Mouse (Mus musculus) kidney, embryonic 16.5 days (tissue): Measurements from ENCODE around the gene Tex22. TPM values are rescaled to one million over a fixed set of nuclear protein-coding genes. Genes with fewer than 3 reads are reported as not detected.

ENCODE experiments used
- ATAC-seq: fragments of 200-750 bp; cut with Nextera tagmentation; 2 replicates; pipeline ENCODE4 v1.8.0; 2017; ENCODE audit warnings: moderate TSS enrichment; ENCODE audit not compliant: low FRiP score, low TSS enrichment
- H3K27ac ChIP-seq: fragments of 300-500 bp; sonication (generic); 2 replicates; pipeline ENCODE4 v1.5.1; 2014; ENCODE audit warnings: low read length
- H3K27me3 ChIP-seq: fragments of 300-500 bp; sonication (generic); 2 replicates; pipeline ENCODE4 v1.6.1; 2014; ENCODE audit warnings: low read length, control low read depth, mixed read lengths; ENCODE audit not compliant: insufficient read depth
- H3K36me3 ChIP-seq: fragments of 300-500 bp; sonication (generic); 2 replicates; pipeline ENCODE4 v1.6.1; 2014; ENCODE audit warnings: low read length, control low read depth, mixed read lengths; ENCODE audit not compliant: insufficient read depth
- H3K4me1 ChIP-seq: fragments of 300-500 bp; sonication (generic); 2 replicates; pipeline ENCODE4 v1.6.1; 2014; ENCODE audit warnings: low read length, control low read depth, mixed read lengths; ENCODE audit not compliant: insufficient read depth
- H3K4me2 ChIP-seq: fragments of 300-500 bp; sonication (generic); replicated peaks from 2 replicates; pipeline ENCODE4 v1.6.1; 2014; ENCODE audit warnings: low read depth, low read length
- H3K4me3 ChIP-seq: fragments of 300-500 bp; sonication (generic); 2 replicates; pipeline ENCODE4 v1.5.1; 2014; ENCODE audit warnings: mild to moderate bottlenecking, low read length
- H3K9ac ChIP-seq: fragments of 300-500 bp; sonication (generic); replicated peaks from 2 replicates; pipeline ENCODE4 v1.6.1; 2014; ENCODE audit warnings: low read length
- H3K9me3 ChIP-seq: fragments of 300-500 bp; sonication (generic); 2 replicates; pipeline ENCODE4 v1.6.1; 2016; ENCODE audit warnings: low read length, control low read depth
- WGBS: fragments of 180-500 bp; shearing (Covaris S2); extraction: QIAGEN DNeasy Blood & Tissue Kit; methylation state at CpG from one replicate; pipeline ENCODE4 v1.1.7; 2014; 5-methylcytosine and 5-hydroxymethylcytosine counted together
- polyA plus RNA-seq: library from polyadenylated mRNA; unstranded; fragments of >200 nt; fragmentation: Nextera tagmentation; extraction: Ambion mirVana; gene quantifications from 2 replicates; pipeline ENCODE4 v1.2.1, GENCODE M21; 2015

Gene Tex22
- polyA plus RNA-seq: not detected in 2 replicates

GRCm38 (mm10) chr12:113074329-113075062 lies at the start of gene Tex22:
TSS of gene Tex22 (plus strand) at chr12:113074502.
- no peaks in the 10 kb centered on the region for H3K9me3 ChIP-seq
- peak; percentile 94 for ATAC-seq
- peak within 1 kb of the TSS; percentile 91 for H3K27ac ChIP-seq
- 2% methylated on average over 32 of the region's 32 CpGs for WGBS
- H3K36me3 ChIP-seq: peaks cover 16% of the 10 kb centered on the region
- peak within 1 kb of the TSS; percentile 53 for H3K4me3 ChIP-seq
- peaks cover 20% of the 10 kb centered on the region for H3K4me1 ChIP-seq
- no peaks in the 10 kb centered on the region for H3K27me3 ChIP-seq
- peak within 1 kb of the TSS; percentile 79 for H3K9ac ChIP-seq
- H3K4me2 ChIP-seq: peak within 1 kb of the TSS; percentile 93

GRCm38 (mm10) chr12:113026557-113026956 lies 47.7 kb upstream of the Tex22 start:
- Histone ChIP-seq H3K9ac (no peak overlapping the region), H3K4me2 (no peak overlapping the region), H3K4me1 (peaks cover 4% of the 10 kb centered on the region; the same call in 1 of the 2 replicates), H3K27ac (no peak overlapping the region), H3K36me3 (no peaks in the 10 kb centered on the region), H3K9me3 (0 out of 2 replicates have a peak, but pooled peaks cover 3% of the 10 kb centered on the region), H3K4me3 (no peak overlapping the region), H3K27me3 (no peaks in the 10 kb centered on the region)
- WGBS: 91% methylated on average over 1 of the region's 1 CpGs
- no peak for ATAC-seq

DNA sequence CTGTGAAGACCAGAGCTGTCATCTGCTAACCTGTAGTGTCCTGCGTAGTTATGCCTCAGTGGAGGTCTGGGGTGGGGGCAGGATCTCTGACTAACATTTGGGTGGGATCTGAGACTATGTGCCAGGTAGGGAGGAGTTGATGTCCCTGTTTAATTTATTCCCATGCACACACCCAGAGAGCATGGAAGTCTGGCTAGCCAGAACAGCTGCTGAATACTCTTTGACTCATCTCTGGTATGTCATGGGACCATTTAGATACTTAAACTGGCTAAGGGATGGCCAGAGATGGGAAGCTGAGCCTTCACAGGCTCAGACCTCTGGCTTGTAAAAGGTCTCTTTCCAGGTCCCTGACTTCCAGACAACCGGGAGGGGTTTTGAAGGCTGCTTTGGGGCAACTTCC lies 46.8 kb upstream of the Tex22 start:
- 0 out of 2 replicates have a peak, but pooled peaks cover 3% of the 10 kb centered on the region for H3K9me3 ChIP-seq
- no peaks in the 10 kb centered on the region for H3K36me3 ChIP-seq
- no peaks in the 10 kb centered on the region for H3K27me3 ChIP-seq
- peaks cover 13% of the 10 kb centered on the region for H3K4me1 ChIP-seq
- H3K4me2 ChIP-seq: no peak overlapping the region
- no peak overlapping the region for H3K9ac ChIP-seq
- WGBS: 93% methylated on average over 2 of the region's 2 CpGs
- H3K27ac ChIP-seq: no peak overlapping the region
- no peak overlapping the region for H3K4me3 ChIP-seq
- ATAC-seq: no peak

DNA sequence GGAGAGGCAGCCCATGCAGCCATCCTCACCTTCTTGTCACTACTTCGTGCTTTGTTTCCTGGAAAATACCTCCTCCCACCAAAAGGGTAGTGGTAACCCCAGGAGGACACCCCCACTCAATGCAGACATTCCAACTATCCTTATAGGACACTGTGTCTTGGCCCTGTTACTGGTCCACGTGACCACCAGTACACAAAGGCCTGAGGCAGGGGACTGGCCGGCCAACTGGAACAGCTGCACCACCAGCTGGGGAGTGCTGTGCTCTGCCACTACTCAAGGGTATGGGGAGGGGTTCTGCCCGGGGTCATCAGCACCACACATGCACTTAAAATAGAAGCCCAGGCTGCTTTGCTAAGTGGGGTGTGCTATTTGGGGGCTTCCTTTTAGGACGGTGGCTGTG lies 46.2 kb upstream of the Tex22 start:
- 0 out of 2 replicates have a peak, but pooled peaks cover 3% of the 10 kb centered on the region for H3K9me3 ChIP-seq
- no peaks in the 10 kb centered on the region for H3K27me3 ChIP-seq
- no peak overlapping the region for H3K4me3 ChIP-seq
- 57% methylated on average over 5 of the region's 5 CpGs for WGBS
- no peak overlapping the region for H3K4me2 ChIP-seq
- no peak overlapping the region for H3K9ac ChIP-seq
- H3K27ac ChIP-seq: no peak overlapping the region
- ATAC-seq: no peak
- H3K36me3 ChIP-seq: no peaks in the 10 kb centered on the region
- peaks cover 19% of the 10 kb centered on the region for H3K4me1 ChIP-seq

GRCm38 (mm10) chr12:113028898-113029297 lies 45.4 kb upstream of the Tex22 start:
- no peaks in the 10 kb centered on the region for H3K27me3 ChIP-seq
- peaks cover 27% of the 10 kb centered on the region for H3K4me1 ChIP-seq
- H3K9ac ChIP-seq: no peak overlapping the region
- ATAC-seq: no peak
- H3K36me3 ChIP-seq: no peaks in the 10 kb centered on the region
- H3K27ac ChIP-seq: no peak overlapping the region
- WGBS: 70% methylated on average over 9 of the region's 9 CpGs
- 0 out of 2 replicates have a peak, but pooled peaks cover 3% of the 10 kb centered on the region for H3K9me3 ChIP-seq
- no peak overlapping the region for H3K4me2 ChIP-seq
- no peak overlapping the region for H3K4me3 ChIP-seq

DNA sequence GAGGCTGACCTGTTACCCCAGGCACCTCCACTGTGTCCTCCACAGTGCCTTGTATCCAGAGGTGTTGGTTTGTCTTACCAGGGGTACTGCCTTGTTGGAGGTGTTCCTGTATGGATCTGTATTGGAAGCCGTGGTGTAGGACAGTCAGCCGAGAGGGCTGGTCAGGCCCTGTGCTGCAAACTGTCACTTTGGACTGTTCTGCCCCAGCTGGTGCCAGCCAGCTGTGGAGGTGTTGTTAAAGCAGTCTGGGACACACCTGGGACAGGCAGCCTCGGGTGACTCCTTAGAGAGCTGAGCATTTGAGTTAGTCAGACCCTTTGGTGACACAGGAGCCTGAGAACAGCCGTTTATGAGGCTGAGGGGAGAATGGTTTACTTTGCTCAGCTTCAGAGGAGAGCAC lies 44.3 kb upstream of the Tex22 start:
- WGBS: 41% methylated on average over 4 of the region's 4 CpGs
- Histone ChIP-seq H3K27me3 (no peaks in the 10 kb centered on the region), H3K9ac (0 out of 2 replicates have a peak overlapping the region, but pooled peaks have one; percentile 27), H3K36me3 (no peaks in the 10 kb centered on the region), H3K4me3 (no peak overlapping the region), H3K9me3 (0 out of 2 replicates have a peak, but pooled peaks cover 3% of the 10 kb centered on the region), H3K4me1 (peaks cover 28% of the 10 kb centered on the region), H3K4me2 (no peak overlapping the region), H3K27ac (no peak overlapping the region)
- ATAC-seq: no peak

DNA sequence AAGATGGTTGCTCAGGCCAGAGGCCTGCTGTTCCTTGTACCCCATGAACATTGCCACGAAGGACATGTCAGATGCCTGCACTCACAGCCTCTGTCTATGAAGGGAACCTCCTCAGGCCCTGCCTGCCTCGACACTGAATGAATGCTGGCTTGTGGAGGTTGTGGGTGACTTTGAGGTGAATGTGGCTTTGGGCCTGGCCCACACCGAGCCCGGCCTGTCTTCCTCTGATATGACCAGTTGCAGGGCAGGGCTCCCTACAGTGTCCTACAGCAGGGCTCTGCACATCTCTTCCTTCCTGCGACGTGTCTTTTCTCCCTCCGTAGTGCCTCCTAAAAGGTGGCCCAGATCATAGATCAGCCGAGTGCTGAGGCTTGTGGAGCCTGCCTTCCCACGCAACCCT lies 43.3 kb upstream of the Tex22 start:
- 0 out of 2 replicates have a peak, but pooled peaks cover 3% of the 10 kb centered on the region for H3K9me3 ChIP-seq
- peaks cover 28% of the 10 kb centered on the region for H3K4me1 ChIP-seq
- ATAC-seq: no peak
- no peak overlapping the region for H3K4me3 ChIP-seq
- H3K27me3 ChIP-seq: no peaks in the 10 kb centered on the region
- H3K27ac ChIP-seq: no peak overlapping the region
- H3K9ac ChIP-seq: no peak overlapping the region
- 0 out of 2 replicates have a peak, but pooled peaks cover 2% of the 10 kb centered on the region for H3K36me3 ChIP-seq
- H3K4me2 ChIP-seq: no peak overlapping the region
- 79% methylated on average over 9 of the region's 9 CpGs for WGBS

DNA sequence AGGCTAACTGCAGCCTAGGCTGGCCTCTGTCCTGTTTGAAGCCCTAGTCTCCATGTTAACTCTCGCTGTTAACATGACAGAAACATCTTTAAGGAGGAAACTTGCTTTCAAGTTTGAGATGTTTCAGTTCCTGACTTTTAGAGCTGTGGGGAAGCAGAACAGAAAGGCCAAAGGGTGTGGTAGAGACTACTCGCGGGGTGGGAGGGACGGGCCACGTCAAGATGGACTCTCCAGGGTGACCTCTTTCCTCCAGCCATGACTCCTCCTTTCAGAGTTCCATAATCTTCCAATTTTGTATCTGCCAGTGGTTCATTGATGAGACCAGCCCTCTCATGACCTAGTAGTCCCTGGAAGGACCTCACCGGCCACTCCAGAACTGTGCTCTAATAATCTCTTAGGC lies 42.9 kb upstream of the Tex22 start:
- H3K36me3 ChIP-seq: 0 out of 2 replicates have a peak, but pooled peaks cover 2% of the 10 kb centered on the region
- peak overlapping the region; percentile 72; the same call in 1 of the 2 replicates for H3K27ac ChIP-seq
- 83% methylated on average over 6 of the region's 6 CpGs for WGBS
- H3K4me2 ChIP-seq: no peak overlapping the region
- H3K9me3 ChIP-seq: 0 out of 2 replicates have a peak, but pooled peaks cover 3% of the 10 kb centered on the region
- no peaks in the 10 kb centered on the region for H3K27me3 ChIP-seq
- no peak for ATAC-seq
- H3K4me1 ChIP-seq: peaks cover 28% of the 10 kb centered on the region
- no peak overlapping the region for H3K4me3 ChIP-seq
- no peak overlapping the region for H3K9ac ChIP-seq

DNA sequence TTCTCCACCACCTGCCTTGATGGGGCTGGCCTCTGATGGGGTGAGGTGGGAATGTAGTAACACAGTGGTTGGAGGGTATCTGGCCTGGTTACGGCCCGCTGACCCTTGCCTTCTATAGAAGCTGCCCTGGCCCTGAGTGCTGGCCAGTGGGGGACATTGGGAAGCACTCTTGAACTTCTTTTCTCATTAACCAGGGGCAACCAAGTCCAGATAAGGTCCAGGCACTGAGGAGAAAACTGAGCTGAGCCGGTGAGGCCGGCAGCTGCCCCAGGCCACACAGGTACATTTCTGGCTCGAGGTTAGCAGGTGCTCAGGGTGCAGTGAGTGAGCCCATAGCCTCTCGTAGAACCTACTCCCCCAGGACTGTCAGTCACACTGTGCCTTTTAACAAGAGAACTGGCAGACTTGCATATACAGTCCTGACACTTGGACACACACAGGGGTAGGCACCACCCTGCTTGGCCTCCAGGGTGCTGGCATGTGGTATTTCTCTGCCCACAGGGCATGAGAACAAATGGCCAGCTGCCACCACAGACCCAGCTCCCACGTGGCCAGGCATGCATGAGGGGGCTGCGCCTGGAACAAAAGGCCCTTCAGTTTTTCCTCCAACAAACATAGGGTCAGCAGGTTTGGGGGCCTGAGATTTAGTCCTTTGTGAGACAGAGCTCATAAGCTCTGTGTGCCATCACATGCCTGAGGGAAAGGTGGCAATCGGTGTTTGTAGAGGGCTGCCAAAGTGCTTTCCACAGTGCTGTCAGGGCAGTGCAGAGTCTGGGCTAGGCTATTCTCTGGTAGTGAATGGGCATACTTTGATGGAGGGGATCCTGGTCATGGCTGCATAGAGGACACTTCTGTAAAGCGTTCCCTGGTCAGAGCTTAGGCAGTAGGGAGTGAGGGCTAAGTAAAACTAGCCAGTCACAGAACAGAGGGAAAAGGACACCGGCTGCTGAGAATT lies 41.7 kb upstream of the Tex22 start:
- Histone ChIP-seq H3K4me2 (no peak overlapping the region), H3K4me3 (no peak overlapping the region), H3K9me3 (no peaks in the 10 kb centered on the region), H3K4me1 (peaks cover 28% of the 10 kb centered on the region), H3K27ac (peak overlapping the region; percentile 72), H3K27me3 (no peaks in the 10 kb centered on the region), H3K36me3 (0 out of 2 replicates have a peak, but pooled peaks cover 2% of the 10 kb centered on the region), H3K9ac (peak overlapping the region; percentile 18; the same call in 1 of the 2 replicates)
- 54% methylated on average over 11 of the region's 11 CpGs for WGBS
- peak; percentile 79 for ATAC-seq
